Comparison of ENCODE assay signal across 9 mouse cellular contexts in the genomic region with DNA sequence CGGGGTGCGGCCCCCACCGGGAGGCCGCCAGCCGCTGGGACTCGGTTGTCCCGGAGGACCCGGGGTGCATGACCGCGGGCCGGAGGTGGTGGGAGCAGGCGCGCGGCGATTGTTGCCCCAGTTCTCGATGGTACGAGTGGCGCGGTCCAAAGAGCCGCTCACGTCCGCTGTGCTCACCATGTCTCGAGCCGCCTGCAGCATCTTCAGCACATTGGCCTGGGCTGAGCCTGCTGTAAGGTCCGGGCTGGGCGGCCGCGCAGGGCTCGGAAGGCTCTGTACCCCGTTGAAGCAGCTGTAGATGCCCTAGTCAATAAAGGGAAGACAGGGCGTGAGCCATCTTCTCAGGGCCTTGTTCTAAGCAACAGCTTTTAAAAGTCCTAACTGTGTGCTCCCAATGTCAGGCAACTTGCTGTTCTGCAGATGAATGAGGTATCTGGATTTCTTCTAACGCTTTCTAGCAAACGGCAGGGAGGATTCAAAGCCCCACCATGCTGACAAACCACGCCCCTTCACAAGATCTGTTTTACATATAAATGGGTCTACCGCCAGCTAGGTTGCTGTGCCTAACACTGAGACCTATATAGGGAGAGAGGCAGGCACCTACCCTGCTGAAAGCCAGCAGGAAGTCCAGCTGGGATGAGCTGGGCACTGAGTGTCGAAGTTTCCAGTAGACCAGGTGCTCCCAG. TPM values are rescaled to one million over a fixed set of nuclear protein-coding genes. Genes with fewer than 3 reads are reported as not detected.
DNase-seq lines count a peak whose midpoint lies in the region; ATAC-seq and TF ChIP-seq lines count a peak whose summit lies in the region.
"Had no signal": no experiment of that assay in that cellular context is flagged by ENCODE, and none has a peak within 500 bp of the region (broad histone marks: within the 10 kb centered on the region; RNA-seq: fewer than 3 reads in every experiment).

No protein-coding gene starts in this region.

- no peak for TF ChIP-seq CTCF in layer of hippocampus, adult 2 months (conservative IDR thresholded peaks at IDR 0.05)

- WGBS in embryonic facial prominence, embryonic 12.5 days: 2% methylated on average over 35 of the region's 36 CpGs
- 3% methylated on average over 36 of the region's 36 CpGs for WGBS in intestine, embryonic 14.5 days
- WGBS in neural tube, embryonic 11.5 days: 2% methylated on average over 36 of the region's 36 CpGs

- no peak overlapping the region for H3K27ac ChIP-seq in layer of hippocampus, adult 2 months
- no peak overlapping the region for H3K27ac ChIP-seq in embryonic facial prominence, embryonic 12.5 days
- no peak overlapping the region for H3K27ac ChIP-seq in intestine, embryonic 14.5 days (ENCODE audit: low read depth)
- no peak overlapping the region for H3K27ac ChIP-seq in neural tube, embryonic 11.5 days (ENCODE audit: low read depth, low read length)

- intact Hi-C loops in left cerebral cortex, postnatal 25 days (cut with DNase I): no loop called here

- no peaks in the 10 kb centered on the region for H3K9me3 ChIP-seq in embryonic facial prominence, embryonic 12.5 days
- H3K9me3 ChIP-seq in intestine, embryonic 14.5 days (ENCODE audit: control insufficient read depth, low read length): no peaks in the 10 kb centered on the region
- H3K9me3 ChIP-seq in neural tube, embryonic 11.5 days (ENCODE audit: control insufficient read depth, low read length): no peaks in the 10 kb centered on the region

- ATAC-seq in embryonic facial prominence, embryonic 12.5 days (ENCODE audit: insufficient number of reproducible peaks, insufficient read depth, low FRiP score, low TSS enrichment): no peak
- ATAC-seq in intestine, embryonic 14.5 days (replicated peaks; ENCODE audit: low FRiP score, low TSS enrichment, low read depth): no peak
- ATAC-seq in neural tube, embryonic 11.5 days (ENCODE audit: insufficient read depth, low FRiP score, low TSS enrichment): 0 out of 2 replicates have a peak, but pooled peaks have one; percentile 35
- ATAC-seq in cerebellum, adult (ENCODE audit: insufficient number of reproducible peaks, low FRiP score, low TSS enrichment): no peak

- H3K4me1 ChIP-seq in embryonic facial prominence, embryonic 12.5 days: peaks cover 10% of the 10 kb centered on the region; the same call in 1 of the 2 replicates
- peaks cover 9% of the 10 kb centered on the region for H3K4me1 ChIP-seq in intestine, embryonic 14.5 days (replicated peaks; ENCODE audit: control insufficient read depth, insufficient read depth, low read length)
- peaks cover 33% of the 10 kb centered on the region for H3K4me1 ChIP-seq in neural tube, embryonic 11.5 days (ENCODE audit: control insufficient read depth, insufficient read depth, low read length)

- peak overlapping the region; percentile 43 for H3K9ac ChIP-seq in embryonic facial prominence, embryonic 12.5 days
- no peak overlapping the region for H3K9ac ChIP-seq in intestine, embryonic 14.5 days (ENCODE audit: low read length)
- peak overlapping the region; percentile 48 for H3K9ac ChIP-seq in neural tube, embryonic 11.5 days (ENCODE audit: low read length)

- H3K27me3 ChIP-seq in embryonic facial prominence, embryonic 12.5 days: peaks cover 94% of the 10 kb centered on the region
- peaks cover 61% of the 10 kb centered on the region for H3K27me3 ChIP-seq in intestine, embryonic 14.5 days (replicated peaks; ENCODE audit: control insufficient read depth, insufficient read depth, low read length)
- peaks cover 51% of the 10 kb centered on the region for H3K27me3 ChIP-seq in neural tube, embryonic 11.5 days (ENCODE audit: control insufficient read depth, insufficient read depth, low read length)

- H3K4me2 ChIP-seq in embryonic facial prominence, embryonic 12.5 days (replicated peaks): peak overlapping the region; percentile 76
- peak overlapping the region; percentile 77 for H3K4me2 ChIP-seq in intestine, embryonic 14.5 days (ENCODE audit: low read length)
- H3K4me2 ChIP-seq in neural tube, embryonic 11.5 days (ENCODE audit: low read depth): peak overlapping the region; percentile 80

- 0 out of 2 replicates have a peak, but pooled peaks cover under 1% of the 10 kb centered on the region for H3K36me3 ChIP-seq in embryonic facial prominence, embryonic 12.5 days
- H3K36me3 ChIP-seq in intestine, embryonic 14.5 days (ENCODE audit: control insufficient read depth, insufficient read depth, low read length): no peaks in the 10 kb centered on the region
- no peaks in the 10 kb centered on the region for H3K36me3 ChIP-seq in neural tube, embryonic 11.5 days (ENCODE audit: control insufficient read depth, insufficient read depth, low read length)

- no peak for DNase-seq in layer of hippocampus, adult 2 months (ENCODE audit: low spot score in 2 of 2)
- DNase-seq in layer of hippocampus, postnatal 36 days: no peak
- DNase-seq in intestine, embryonic 14.5 days (ENCODE audit: low spot score): no peak
- DNase-seq in neural tube, embryonic 11.5 days (ENCODE audit: low spot score): no peak
- no peak for DNase-seq in frontal cortex, postnatal 14 days (ENCODE audit: low spot score in 2 of 2)
- no peak for DNase-seq in left cerebral cortex, postnatal 25 days (ENCODE audit: low spot score in 2 of 2)

- H3K4me3 ChIP-seq in layer of hippocampus, adult 2 months: peak overlapping the region; percentile 52
- H3K4me3 ChIP-seq in embryonic facial prominence, embryonic 12.5 days: peak overlapping the region; percentile 40
- H3K4me3 ChIP-seq in intestine, embryonic 14.5 days (ENCODE audit: low read depth, low read length): peak overlapping the region; percentile 41
- peak overlapping the region; percentile 42 for H3K4me3 ChIP-seq in neural tube, embryonic 11.5 days (ENCODE audit: low read depth, low read length)
- H3K4me3 ChIP-seq: erythroblast, embryonic 14.5 days had no signal

RNA-seq across cellular contexts. Expression of a gene that starts 16.5 kb away (rescaled TPM):
- total RNA-seq in layer of hippocampus, adult 2 months (2021): 10 to 100 TPM; 47.4 to 47.5 TPM
- 10 to 100 TPM; 43.5 to 50.9 TPM for total RNA-seq in layer of hippocampus, postnatal 36 days (2021)
- 0.06 TPM in 1 of 2 replicates, not detected in the other for polyA plus RNA-seq in embryonic facial prominence, embryonic 12.5 days (2016; fragmentation: Nextera tagmentation; extraction: Ambion mirVana)
- not detected in 2 replicates for polyA plus RNA-seq in intestine, embryonic 14.5 days (2014; fragmentation: Nextera tagmentation; extraction: Ambion mirVana)
- polyA plus RNA-seq in neural tube, embryonic 11.5 days (2014; fragmentation: Nextera tagmentation; extraction: Ambion mirVana): 0.57 and 0.85 TPM in 2 replicates
- 10 to 100 TPM; 41.0 to 42.0 TPM for total RNA-seq in left cerebral cortex, postnatal 25 days (2021)

RNA-seq across cellular contexts. Expression of a gene that starts 26.3 kb away (rescaled TPM):
- 10 to 100 TPM; 22.4 to 22.5 TPM for total RNA-seq in layer of hippocampus, adult 2 months (2021)
- total RNA-seq in layer of hippocampus, postnatal 36 days (2021): 10 to 100 TPM; 20.9 to 24.2 TPM
- 14.6 and 17.3 TPM in 2 replicates for polyA plus RNA-seq in embryonic facial prominence, embryonic 12.5 days (2016; fragmentation: Nextera tagmentation; extraction: Ambion mirVana)
- polyA plus RNA-seq in intestine, embryonic 14.5 days (2014; fragmentation: Nextera tagmentation; extraction: Ambion mirVana): 11.3 and 14.2 TPM in 2 replicates
- 14.0 and 15.1 TPM in 2 replicates for polyA plus RNA-seq in neural tube, embryonic 11.5 days (2014; fragmentation: Nextera tagmentation; extraction: Ambion mirVana)
- 10 to 100 TPM; 14.5 to 17.4 TPM for total RNA-seq in left cerebral cortex, postnatal 25 days (2021)

RNA-seq across cellular contexts. Expression of a gene that starts 46.9 kb away (rescaled TPM):
- total RNA-seq in layer of hippocampus, adult 2 months (2021): 10 to 100 TPM; 13.2 to 15.1 TPM
- 10 to 100 TPM; 12.9 to 13.7 TPM for total RNA-seq in layer of hippocampus, postnatal 36 days (2021)
- polyA plus RNA-seq in embryonic facial prominence, embryonic 12.5 days (2016; fragmentation: Nextera tagmentation; extraction: Ambion mirVana): 0.20 and 0.28 TPM in 2 replicates
- 1.4 and 1.6 TPM in 2 replicates for polyA plus RNA-seq in intestine, embryonic 14.5 days (2014; fragmentation: Nextera tagmentation; extraction: Ambion mirVana)
- polyA plus RNA-seq in neural tube, embryonic 11.5 days (2014; fragmentation: Nextera tagmentation; extraction: Ambion mirVana): 0.18 and 0.24 TPM in 2 replicates
- 10 to 100 TPM in 1 of 2 experiments, 1 to 10 TPM in 1; 9.5 to 10.8 TPM for total RNA-seq in left cerebral cortex, postnatal 25 days (2021)

RNA-seq across cellular contexts. Expression of a gene that starts 56.4 kb away (rescaled TPM):
- under 1 TPM; 0.51 to 0.59 TPM for total RNA-seq in layer of hippocampus, adult 2 months (2021)
- total RNA-seq in layer of hippocampus, postnatal 36 days (2021): under 1 TPM in 1 of 2 experiments, not detected in 1; 0.52 TPM
- 0.19 TPM in 1 of 2 replicates, not detected in the other for polyA plus RNA-seq in embryonic facial prominence, embryonic 12.5 days (2016; fragmentation: Nextera tagmentation; extraction: Ambion mirVana)
- polyA plus RNA-seq in intestine, embryonic 14.5 days (2014; fragmentation: Nextera tagmentation; extraction: Ambion mirVana): not detected in 2 replicates
- not detected in 2 replicates for polyA plus RNA-seq in neural tube, embryonic 11.5 days (2014; fragmentation: Nextera tagmentation; extraction: Ambion mirVana)
- under 1 TPM; 0.62 to 0.96 TPM for total RNA-seq in left cerebral cortex, postnatal 25 days (2021)
- polyA plus RNA-seq: erythroblast, embryonic 14.5 days had no signal
